Mouse (Mus musculus) forebrain, embryonic 16.5 days (tissue): ENCODE data around the gene Sord. TPM values are rescaled to one million over a fixed set of nuclear protein-coding genes. Genes with fewer than 3 reads are reported as not detected.

Experiments used
- ATAC-seq: fragments of 200-750 bp; cut with Nextera tagmentation; 2 replicates; pipeline ENCODE4 v1.8.0; 2017; ENCODE audit warnings: mild to moderate bottlenecking, moderate library complexity
- H3K27ac ChIP-seq: fragments of 300-500 bp; sonication (generic); 2 replicates; pipeline ENCODE4 v1.5.1; 2014; ENCODE audit warnings: low read length, control low read depth
- H3K27me3 ChIP-seq: fragments of 300-500 bp; sonication (generic); replicated peaks from 2 replicates; pipeline ENCODE4 v1.6.1; 2014; ENCODE audit warnings: low read length; ENCODE audit not compliant: control insufficient read depth, insufficient read depth
- H3K36me3 ChIP-seq: fragments of 300-500 bp; sonication (generic); 2 replicates; pipeline ENCODE4 v1.6.1; 2014; ENCODE audit not compliant: control insufficient read depth, insufficient read depth
- H3K4me1 ChIP-seq: fragments of 300-500 bp; sonication (generic); replicated peaks from 2 replicates; pipeline ENCODE4 v1.6.1; 2014; ENCODE audit warnings: low read length; ENCODE audit not compliant: control insufficient read depth, insufficient read depth
- H3K4me2 ChIP-seq: fragments of 300-500 bp; sonication (generic); 2 replicates; pipeline ENCODE4 v1.6.1; 2014; ENCODE audit warnings: mild to moderate bottlenecking, low read length, control low read depth
- H3K4me3 ChIP-seq: fragments of 300-500 bp; sonication (generic); replicated peaks from 2 replicates; pipeline ENCODE4 v1.5.1; 2014; ENCODE audit warnings: mild to moderate bottlenecking, low read length, control low read depth
- H3K9ac ChIP-seq: fragments of 300-500 bp; sonication (generic); replicated peaks from 2 replicates; pipeline ENCODE4 v1.6.1; 2014; ENCODE audit warnings: low read depth, low read length, control low read depth
- H3K9me3 ChIP-seq: fragments of 300-500 bp; sonication (generic); 2 replicates; pipeline ENCODE4 v1.6.1; 2016; ENCODE audit warnings: low read length; ENCODE audit not compliant: control insufficient read depth
- WGBS: fragments of 180-500 bp; shearing (Covaris S2); extraction: QIAGEN DNeasy Blood & Tissue Kit; methylation state at CpG from one replicate; pipeline ENCODE4 v1.1.7; 2014; 5-methylcytosine and 5-hydroxymethylcytosine counted together
- polyA plus RNA-seq: library from polyadenylated mRNA; unstranded; fragments of >200 nt; fragmentation: Nextera tagmentation; extraction: Ambion mirVana; gene quantifications from 2 replicates; pipeline ENCODE4 v1.2.1, GENCODE M21; 2015

The Sord gene
- polyA plus RNA-seq, result 16.2 and 16.4 TPM in 2 replicates

- Histone ChIP-seq H3K9me3 (no peaks in the 10 kb centered on the region), H3K36me3 (no peaks in the 10 kb centered on the region), H3K4me2 (peak within 1 kb of the TSS; percentile 76), H3K4me1 (no peaks in the 10 kb centered on the region; the same call in 1 of the 2 replicates), H3K27me3 (no peaks in the 10 kb centered on the region), H3K4me3 (peak within 1 kb of the TSS; percentile 66), H3K27ac (peak within 1 kb of the TSS; percentile 78), H3K9ac (peak within 1 kb of the TSS; percentile 65)
- WGBS, result under 1% methylated on average over 35 of the region's 35 CpGs
- peak; percentile 95 for ATAC-seq
Observed at GRCm38 (mm10) chr2:122234611-122235288, at the start of gene Sord. TSS of gene Sord (plus strand) at chr2:122234749.

- H3K4me1 ChIP-seq, result no peaks in the 10 kb centered on the region
- no peak for ATAC-seq
- 95% methylated on average over 4 of the region's 4 CpGs for WGBS
- H3K9ac ChIP-seq, result no peak overlapping the region
- no peaks in the 10 kb centered on the region for H3K9me3 ChIP-seq
- H3K4me2 ChIP-seq, result no peak overlapping the region
- no peak overlapping the region for H3K27ac ChIP-seq
- H3K27me3 ChIP-seq, result no peaks in the 10 kb centered on the region
- no peak overlapping the region for H3K4me3 ChIP-seq
- H3K36me3 ChIP-seq, result no peaks in the 10 kb centered on the region
Observed at GRCm38 (mm10) chr2:122185086-122185485, 49.5 kb upstream of the Sord start.

GRCm38 (mm10) chr2:122186106-122186505 is 48.4 kb upstream of the Sord start, which contains the start of the genes Patl2 and Terb2:
TSS of gene Patl2 (minus strand) at chr2:122186189.
TSS of gene Terb2 (plus strand) at chr2:122186272.
- no peaks in the 10 kb centered on the region for H3K36me3 ChIP-seq
- no peaks in the 10 kb centered on the region for H3K27me3 ChIP-seq
- ATAC-seq, result no peak
- H3K27ac ChIP-seq, result no peak within 1 kb of the TSS
- no peak within 1 kb of the TSS for H3K9ac ChIP-seq
- H3K4me2 ChIP-seq, result no peak within 1 kb of the TSS
- no peaks in the 10 kb centered on the region for H3K4me1 ChIP-seq
- H3K9me3 ChIP-seq, result no peaks in the 10 kb centered on the region
- 85% methylated on average over 17 of the region's 17 CpGs for WGBS
- H3K4me3 ChIP-seq, result no peak within 1 kb of the TSS

- ATAC-seq, result no peak
- no peak overlapping the region for H3K27ac ChIP-seq
- H3K4me3 ChIP-seq, result no peak overlapping the region
- no peaks in the 10 kb centered on the region for H3K9me3 ChIP-seq
- H3K27me3 ChIP-seq, result no peaks in the 10 kb centered on the region
- 97% methylated on average over 3 of the region's 3 CpGs for WGBS
- H3K36me3 ChIP-seq, result no peaks in the 10 kb centered on the region
- no peaks in the 10 kb centered on the region for H3K4me1 ChIP-seq
- H3K4me2 ChIP-seq, result no peak overlapping the region
- no peak overlapping the region for H3K9ac ChIP-seq
Observed at GRCm38 (mm10) chr2:122186751-122187150, 47.8 kb upstream of the Sord start.

- Histone ChIP-seq H3K9ac (no peak overlapping the region), H3K4me2 (no peak overlapping the region), H3K9me3 (no peaks in the 10 kb centered on the region), H3K27me3 (no peaks in the 10 kb centered on the region), H3K36me3 (no peaks in the 10 kb centered on the region), H3K27ac (no peak overlapping the region), H3K4me3 (no peak overlapping the region), H3K4me1 (no peaks in the 10 kb centered on the region)
- ATAC-seq, result no peak
- WGBS, result 80% methylated on average over 3 of the region's 3 CpGs
Observed at GRCm38 (mm10) chr2:122191849-122192248, 42.7 kb upstream of the Sord start.

GRCm38 (mm10) chr2:122194509-122194929 is 40.0 kb upstream of the Sord start:
- Histone ChIP-seq H3K4me1 (no peaks in the 10 kb centered on the region), H3K9me3 (no peaks in the 10 kb centered on the region), H3K27me3 (no peaks in the 10 kb centered on the region), H3K36me3 (no peaks in the 10 kb centered on the region), H3K4me3 (no peak overlapping the region), H3K4me2 (no peak overlapping the region), H3K9ac (no peak overlapping the region), H3K27ac (no peak overlapping the region)
- ATAC-seq, result peak; percentile 66
- 48% methylated on average over 1 of the region's 1 CpGs for WGBS

- Histone ChIP-seq H3K36me3 (no peaks in the 10 kb centered on the region), H3K27ac (no peak overlapping the region), H3K4me2 (no peak overlapping the region), H3K4me1 (no peaks in the 10 kb centered on the region), H3K4me3 (no peak overlapping the region), H3K9ac (no peak overlapping the region), H3K9me3 (no peaks in the 10 kb centered on the region), H3K27me3 (no peaks in the 10 kb centered on the region)
- WGBS, result 81% methylated on average over 1 of the region's 1 CpGs
- no peak for ATAC-seq
Observed at GRCm38 (mm10) chr2:122201501-122201900, 33.0 kb upstream of the Sord start.

- no peaks in the 10 kb centered on the region for H3K36me3 ChIP-seq
Observed at GRCm38 (mm10) chr2:122206440-122207107, 28.0 kb upstream of the Sord start.

GRCm38 (mm10) chr2:122210534-122211228 is 23.9 kb upstream of the Sord start:
- 45% methylated on average over 3 of the region's 3 CpGs for WGBS
- Histone ChIP-seq H3K4me1 (no peaks in the 10 kb centered on the region), H3K9me3 (no peaks in the 10 kb centered on the region), H3K4me2 (no peak overlapping the region), H3K36me3 (no peaks in the 10 kb centered on the region), H3K27ac (no peak overlapping the region), H3K9ac (no peak overlapping the region), H3K4me3 (no peak overlapping the region), H3K27me3 (no peaks in the 10 kb centered on the region)
- ATAC-seq, result no peak

More at GRCm38 (mm10) chr2:122206440-122207107, 28.0 kb upstream of the Sord start:
- H3K27me3 ChIP-seq, result no peaks in the 10 kb centered on the region
- WGBS, result 80% methylated on average over 2 of the region's 2 CpGs
- no peak overlapping the region for H3K9ac ChIP-seq
- H3K4me3 ChIP-seq, result no peak overlapping the region
- no peak overlapping the region for H3K4me2 ChIP-seq
- no peak overlapping the region for H3K27ac ChIP-seq
- no peaks in the 10 kb centered on the region for H3K9me3 ChIP-seq
- H3K4me1 ChIP-seq, result no peaks in the 10 kb centered on the region
- ATAC-seq, result no peak
